Mouse (Mus musculus) MEL (cell line): Measurements from ENCODE around the gene Tob2. TPM values are rescaled to one million over a fixed set of nuclear protein-coding genes. Genes with fewer than 3 reads are reported as not detected.

Experiments
- DNase-seq: peaks from one replicate; pipeline ENCODE4 v3.0.0; 2011; ENCODE audit warnings: low read depth, low spot score
- H3K27ac ChIP-seq: 2 replicates; pipeline ENCODE4 v1.5.1; 2012; ENCODE audit warnings: low read depth, mild to moderate bottlenecking, control low read depth, low read length, moderate library complexity; ENCODE audit not compliant: control insufficient read depth
- H3K27me3 ChIP-seq, 2 experiments: fragments of 150-350 bp in 1 of 2; sonication (generic) in 1 of 2; 2 replicates each; pipeline ENCODE4 v1.6.1; 2012; ENCODE audit warnings: low read length in 2 of 2, mild to moderate bottlenecking in 2 of 2, improper control_type of control experiment in 1 of 2, moderate library complexity in 1 of 2; ENCODE audit not compliant: insufficient read depth in 2 of 2, control insufficient read depth in 1 of 2
- H3K36me3 ChIP-seq, 2 experiments: 2 replicates each; pipeline ENCODE4 v1.6.1; 2012 to 2014; ENCODE audit warnings: low read length in 2 of 2, improper control_type of control experiment in 1 of 2, inconsistent platforms in 1 of 2, mild to moderate bottlenecking in 1 of 2; ENCODE audit not compliant: insufficient read depth in 2 of 2, control insufficient read depth in 1 of 2
- H3K4me1 ChIP-seq, 2 experiments: fragments of 150-350 bp in 1 of 2; sonication (generic) in 1 of 2; 2 replicates each; pipeline ENCODE4 v1.6.1; 2012; ENCODE audit warnings: low read length in 2 of 2, improper control_type of control experiment in 1 of 2, mild to moderate bottlenecking in 1 of 2; ENCODE audit not compliant: insufficient read depth in 2 of 2, control insufficient read depth in 1 of 2
- H3K4me3 ChIP-seq, 2 experiments: fragments of 150-350 bp in 1 of 2; sonication (generic) in 1 of 2; 2 replicates each; pipeline ENCODE4 v1.5.1; 2012; ENCODE audit warnings: low read depth in 2 of 2, low read length in 2 of 2, mild to moderate bottlenecking in 2 of 2, moderate library complexity in 2 of 2, control low read depth in 1 of 2, improper control_type of control experiment in 1 of 2; ENCODE audit not compliant: control insufficient read depth in 1 of 2, insufficient read depth in 1 of 2
- H3K79me2 ChIP-seq: 2 replicates; pipeline ENCODE4 v1.6.1; 2012; ENCODE audit warnings: mild to moderate bottlenecking, low read length, moderate library complexity; ENCODE audit not compliant: control insufficient read depth, poor library complexity, insufficient read depth
- H3K9ac ChIP-seq: 2 replicates; pipeline ENCODE4 v1.6.1; 2012; ENCODE audit warnings: low read depth, mild to moderate bottlenecking, control low read depth, low read length, moderate library complexity; ENCODE audit not compliant: control insufficient read depth, poor library complexity, severe bottlenecking
- H3K9me3 ChIP-seq: fragments of 150-350 bp; sonication (generic); replicated peaks from 2 replicates; pipeline ENCODE4 v1.6.1; 2012; ENCODE audit warnings: mild to moderate bottlenecking, low read length, improper control_type of control experiment, moderate library complexity; ENCODE audit not compliant: insufficient read depth
- BHLHE40 ChIP-seq: IDR thresholded peaks from 2 replicates; pipeline ENCODE4 v1.6.1; 2012; ENCODE audit warnings: low read depth, mild to moderate bottlenecking, inconsistent platforms, low read length, improper control_type of control experiment, borderline replicate concordance
- CHD2 ChIP-seq: IDR thresholded peaks from 2 replicates; pipeline ENCODE4 v1.6.1; 2011; ENCODE audit warnings: low read length, improper control_type of control experiment
- CTCF ChIP-seq, 3 experiments: IDR thresholded peaks in 2 of 3; conservative IDR thresholded peaks in 1 of 3; 2 replicates each; pipeline ENCODE4 v1.5.1; 2011 to 2012; ENCODE audit warnings: low read length in 3 of 3, low read depth in 2 of 3, mild to moderate bottlenecking in 2 of 3, improper control_type of control experiment in 1 of 3, inconsistent platforms in 1 of 3, mixed read lengths in 1 of 3, moderate library complexity in 1 of 3; ENCODE audit not compliant: control insufficient read depth in 1 of 3, insufficient read depth in 1 of 3, poor library complexity in 1 of 3, severe bottlenecking in 1 of 3
- E2F4 ChIP-seq: IDR thresholded peaks from 2 replicates; pipeline ENCODE4 v1.6.1; 2011; ENCODE audit warnings: low read depth, low read length, improper control_type of control experiment, borderline replicate concordance
- ETS1 ChIP-seq: IDR thresholded peaks from 2 replicates; pipeline ENCODE4 v1.6.1; 2012; ENCODE audit warnings: low read depth, mild to moderate bottlenecking, inconsistent platforms, low read length, improper control_type of control experiment, moderate library complexity
- GABPA ChIP-seq: IDR thresholded peaks from 2 replicates; pipeline ENCODE4 v1.6.1; 2012; ENCODE audit warnings: low read depth, mild to moderate bottlenecking, inconsistent platforms, low read length, improper control_type of control experiment, moderate library complexity
- GATA1 ChIP-seq: IDR thresholded peaks from 2 replicates; pipeline ENCODE4 v1.6.1; 2011; ENCODE audit warnings: low read depth, low read length, improper control_type of control experiment
- HCFC1 ChIP-seq: IDR thresholded peaks from 2 replicates; pipeline ENCODE4 v1.6.1; 2012; ENCODE audit warnings: low read depth, mild to moderate bottlenecking, inconsistent platforms, low read length, improper control_type of control experiment, moderate library complexity
- JUND ChIP-seq: IDR thresholded peaks from 2 replicates; pipeline ENCODE4 v1.6.1; 2011; ENCODE audit warnings: low read depth, mild to moderate bottlenecking, improper control_type of control experiment, low read length
- KAT2A ChIP-seq: conservative IDR thresholded peaks from 2 replicates; pipeline ENCODE4 v1.6.1; 2012; ENCODE audit warnings: low read depth, low read length, improper control_type of control experiment, inconsistent platforms
- MAFK ChIP-seq: IDR thresholded peaks from 2 replicates; pipeline ENCODE4 v1.6.1; 2011; ENCODE audit warnings: low read depth, mild to moderate bottlenecking, low read length, improper control_type of control experiment, borderline replicate concordance
- MAX ChIP-seq: IDR thresholded peaks from 2 replicates; pipeline ENCODE4 v1.6.1; 2011; ENCODE audit warnings: low read length, improper control_type of control experiment
- MAZ ChIP-seq: IDR thresholded peaks from 2 replicates; pipeline ENCODE4 v1.6.1; 2012; ENCODE audit warnings: low read depth, mild to moderate bottlenecking, inconsistent platforms, low read length, improper control_type of control experiment
- MEF2A ChIP-seq: IDR thresholded peaks from 2 replicates; pipeline ENCODE4 v1.6.1; 2014; ENCODE audit warnings: low read depth, mild to moderate bottlenecking, inconsistent platforms, low read length, improper control_type of control experiment; ENCODE audit not compliant: poor library complexity, insufficient replicate concordance, severe bottlenecking; ENCODE audit errors: extremely low read depth
- MXI1 ChIP-seq: IDR thresholded peaks from 2 replicates; pipeline ENCODE4 v1.6.1; 2011; ENCODE audit warnings: mild to moderate bottlenecking, low read depth, low read length, improper control_type of control experiment
- MYB ChIP-seq: IDR thresholded peaks from 2 replicates; pipeline ENCODE4 v1.6.1; 2011; ENCODE audit warnings: mild to moderate bottlenecking, low read depth, low read length, improper control_type of control experiment
- MYC ChIP-seq: IDR thresholded peaks from 2 replicates; pipeline ENCODE4 v1.6.1; 2011; ENCODE audit warnings: low read depth, mild to moderate bottlenecking, low read length, improper control_type of control experiment, moderate library complexity
- POLR2AphosphoS5 ChIP-seq: IDR thresholded peaks from 2 replicates; pipeline ENCODE4 v1.6.1; 2012; ENCODE audit warnings: low read depth, borderline replicate concordance, mild to moderate bottlenecking, inconsistent platforms, low read length, moderate library complexity, mixed read lengths
- RCOR1 ChIP-seq: IDR thresholded peaks from 2 replicates; pipeline ENCODE4 v1.6.1; 2012; ENCODE audit warnings: low read depth, mild to moderate bottlenecking, inconsistent platforms, low read length, improper control_type of control experiment
- SIN3A ChIP-seq: IDR thresholded peaks from 2 replicates; pipeline ENCODE4 v1.6.1; 2012; ENCODE audit warnings: low read length, improper control_type of control experiment, inconsistent platforms
- TBP ChIP-seq: IDR thresholded peaks from 2 replicates; pipeline ENCODE4 v1.8.0; 2011; ENCODE audit warnings: low read depth, low read length, improper control_type of control experiment
- TCF12 ChIP-seq: IDR thresholded peaks from 2 replicates; pipeline ENCODE4 v1.6.1; 2014; ENCODE audit warnings: low read depth, mild to moderate bottlenecking, inconsistent platforms, low read length, improper control_type of control experiment, moderate library complexity
- USF1 ChIP-seq: IDR thresholded peaks from 2 replicates; pipeline ENCODE4 v1.6.1; 2014; ENCODE audit warnings: low read depth, mild to moderate bottlenecking, inconsistent platforms, low read length, improper control_type of control experiment, moderate library complexity
- USF2 ChIP-seq, 2 experiments: IDR thresholded peaks; 2 replicates each; pipeline ENCODE4 v1.6.1; 2011 to 2012; ENCODE audit warnings: improper control_type of control experiment in 2 of 2, low read length in 2 of 2, borderline replicate concordance in 1 of 2, inconsistent platforms in 1 of 2, low read depth in 1 of 2, mild to moderate bottlenecking in 1 of 2; ENCODE audit not compliant: insufficient read depth in 1 of 2
- ZKSCAN1 ChIP-seq: IDR thresholded peaks from 2 replicates; pipeline ENCODE4 v1.6.1; 2012; ENCODE audit warnings: low read depth, mild to moderate bottlenecking, inconsistent platforms, low read length, improper control_type of control experiment, moderate library complexity
- ZMIZ1 ChIP-seq: IDR thresholded peaks from 2 replicates; pipeline ENCODE4 v1.6.1; 2012; ENCODE audit warnings: low read depth, mild to moderate bottlenecking, inconsistent platforms, low read length, improper control_type of control experiment, moderate library complexity
- ZNF384 ChIP-seq: IDR thresholded peaks from 2 replicates; pipeline ENCODE4 v1.6.1; 2012; ENCODE audit warnings: low read depth, mild to moderate bottlenecking, inconsistent platforms, low read length, improper control_type of control experiment
- polyA plus RNA-seq, 2 experiments: library from polyadenylated mRNA; stranded (reverse) in 1 of 2; unstranded in 1 of 2; fragments of >175 nt in 1 of 2; fragments of >200 nt in 1 of 2; gene quantifications; 2 replicates each; pipeline versions ENCODE4 v1.2.1 to v1.2.4; 2012; ENCODE audit warnings: low replicate concordance in 2 of 2, low read depth in 1 of 2; ENCODE audit not compliant: insufficient read length in 2 of 2, insufficient read depth in 1 of 2, missing spikeins in 1 of 2
- total RNA-seq: library from RNA; depleted of rRNA; stranded (reverse); fragments of 300-350 nt; gene quantifications from 2 replicates; pipeline ENCODE4 v1.2.3, GENCODE M21; 2012

Gene Tob2
- total and polyA plus RNA-seq, 3 experiments: 20.7 to 23.5 TPM; not detected in 1

- no peak overlapping the region for H3K27ac ChIP-seq
Observed at GRCm38 (mm10) chr15:81897607-81898285, 39.1 kb upstream of the Tob2 start.

DNA sequence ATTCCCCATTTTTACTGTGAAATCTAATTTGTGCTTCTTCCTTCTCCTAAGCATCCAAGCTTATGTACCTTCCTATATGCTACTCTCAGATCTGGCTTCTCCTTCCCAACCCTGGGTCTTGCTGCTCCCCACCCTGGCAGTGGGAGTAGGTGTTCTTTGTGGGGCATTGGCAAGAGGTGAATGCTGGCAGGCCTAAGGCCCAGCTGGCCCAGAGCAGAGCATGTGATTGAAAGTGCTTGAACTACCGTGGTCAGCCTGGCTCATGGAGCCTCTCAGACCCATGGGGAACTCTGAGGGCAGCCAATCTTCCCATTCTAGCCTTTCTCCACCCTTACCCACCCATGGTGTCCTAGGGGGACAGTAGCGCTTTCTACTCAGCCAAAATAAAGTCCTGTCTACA, 37.8 kb upstream of the Tob2 start:
- TF ChIP-seq MYB (no peak), MAZ (no peak), CTCF (IDR thresholded peaks at IDR 0.05 in 2 of 3, conservative IDR thresholded peaks at IDR 0.05 in 1 of 3; ENCODE audit: control insufficient read depth in 1 of 3, insufficient read depth in 1 of 3, low read depth in 2 of 3, low read length in 3 of 3, poor library complexity in 1 of 3, severe bottlenecking in 1 of 3) (no peak), TBP (no peak), JUND (no peak), MAX (no peak), KAT2A (no peak), ZKSCAN1 (no peak), POLR2AphosphoS5 (no peak), MXI1 (no peak), MAFK (no peak), ZNF384 (no peak), GABPA (no peak), MEF2A (no peak), SIN3A (no peak), ZMIZ1 (no peak), GATA1 (no peak), RCOR1 (no peak), E2F4 (no peak), ETS1 (no peak)
- no peak for DNase-seq
- H3K9ac ChIP-seq: no peak overlapping the region
- H3K79me2 ChIP-seq: no peaks in the 10 kb centered on the region
- peaks cover 2 to 11% of the 10 kb centered on the region in 2 experiments; a peak in 3 of 4 replicates for H3K4me1 ChIP-seq
- H3K9me3 ChIP-seq: no peaks in the 10 kb centered on the region
- H3K36me3 ChIP-seq: peaks cover 8 to 13% of the 10 kb centered on the region in 2 experiments
- no peaks in the 10 kb centered on the region for H3K27me3 ChIP-seq
- H3K27ac ChIP-seq: no peak overlapping the region
- H3K4me3 ChIP-seq: no peak overlapping the region

More at GRCm38 (mm10) chr15:81897607-81898285, 39.1 kb upstream of the Tob2 start:
- no peak overlapping the region for H3K4me3 ChIP-seq
- no peaks in the 10 kb centered on the region for H3K4me1 ChIP-seq
- no peak for DNase-seq
- TF ChIP-seq CHD2: no peak
- TF ChIP-seq TCF12: no peak
- TF ChIP-seq BHLHE40: no peak
- no peak for TF ChIP-seq USF1
- TF ChIP-seq MYC: no peak
- no peak for TF ChIP-seq GABPA
- TF ChIP-seq ZMIZ1: no peak
- TF ChIP-seq HCFC1: no peak
- no peak for TF ChIP-seq MXI1
- no peak for TF ChIP-seq E2F4
- no peak for TF ChIP-seq USF2 (IDR thresholded peaks at IDR 0.05; ENCODE audit: borderline replicate concordance in 1 of 2, insufficient read depth in 1 of 2, low read depth in 1 of 2, low read length in 2 of 2)
- no peak for TF ChIP-seq POLR2AphosphoS5
- no peak for TF ChIP-seq JUND
- no peak for TF ChIP-seq ETS1
- no peaks in the 10 kb centered on the region for H3K27me3 ChIP-seq
- H3K9me3 ChIP-seq: no peaks in the 10 kb centered on the region
- no peaks in the 10 kb centered on the region for H3K79me2 ChIP-seq
- H3K9ac ChIP-seq: no peak overlapping the region
- peaks cover 0 to 16% of the 10 kb centered on the region in 2 experiments; a peak in 3 of 4 replicates for H3K36me3 ChIP-seq
